18 mouse cellular contexts compared by ENCODE assay signal in the genomic region with DNA sequence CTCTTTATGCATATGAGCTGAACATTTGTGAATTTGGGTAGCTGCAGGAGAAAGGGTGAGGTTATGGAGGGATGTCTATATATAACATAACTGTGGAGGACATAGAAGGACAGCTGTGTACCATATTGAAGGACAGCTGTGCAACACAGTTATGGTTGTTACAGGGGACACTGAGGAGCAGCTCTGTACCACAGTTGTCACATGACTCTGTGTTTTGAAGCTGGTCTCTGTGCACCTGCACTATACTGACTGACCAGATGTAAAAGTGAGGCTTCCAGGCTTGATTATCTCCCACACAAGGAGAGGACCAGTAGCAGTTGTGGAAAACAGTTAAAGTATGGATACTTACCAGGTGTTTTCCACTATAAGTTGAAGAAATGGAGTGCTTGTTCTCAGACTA. TPM values are rescaled to one million over a fixed set of nuclear protein-coding genes. Genes with fewer than 3 reads are reported as not detected.
"Had no signal": no experiment of that assay in that cellular context is flagged by ENCODE, and none has a peak within 500 bp of the region (broad histone marks: within the 10 kb centered on the region; RNA-seq: fewer than 3 reads in every experiment).

No protein-coding gene starts in this region.

- H3K4me2 ChIP-seq: neural tube, embryonic 13.5 days; neural tube, embryonic 15.5 days; stomach, embryonic 15.5 days had no signal

- DNase-seq: retina, postnatal 1 day; right cerebral cortex, adult 18-20 months; right cerebral cortex, postnatal 14 days; right cerebral cortex, postnatal 25 days; right cerebral cortex, postnatal 4 days; spleen, adult 18-20 months; thymus, adult 18-20 months; thymus, adult 2 months; thymus, postnatal 14 days; thymus, postnatal 25 days; thymus, postnatal 36 days; thymus, postnatal 4 days had no signal

- H3K4me1 ChIP-seq: neural tube, embryonic 13.5 days; neural tube, embryonic 15.5 days; stomach, embryonic 15.5 days had no signal

- H3K9me3 ChIP-seq: neural tube, embryonic 13.5 days; neural tube, embryonic 15.5 days; stomach, embryonic 15.5 days had no signal

- H3K4me3 ChIP-seq: neural tube, embryonic 13.5 days; neural tube, embryonic 15.5 days; stomach, embryonic 15.5 days had no signal

- H3K9ac ChIP-seq: neural tube, embryonic 13.5 days; neural tube, embryonic 15.5 days; stomach, embryonic 15.5 days had no signal

- H3K27ac ChIP-seq: neural tube, embryonic 13.5 days; neural tube, embryonic 15.5 days; stomach, embryonic 15.5 days; stomach, postnatal 0 days had no signal

- H3K27me3 ChIP-seq: neural tube, embryonic 13.5 days; neural tube, embryonic 15.5 days; stomach, embryonic 15.5 days had no signal

- H3K36me3 ChIP-seq: neural tube, embryonic 13.5 days; neural tube, embryonic 15.5 days; stomach, embryonic 15.5 days had no signal

RNA-seq across cellular contexts. Expression of a gene that starts 43.3 kb away (rescaled TPM):
- polyA plus RNA-seq: small intestine, adult 2 months; thymus, adult 2 months; thymus, postnatal 0 days had no signal
